Mouse (Mus musculus): Measurements from ENCODE around the gene Sorl1.

GRCm38 (mm10) chr9:41982023-41982422 lies 142.1 kb downstream of the Sorl1 start:
- no peak for TF ChIP-seq CTCF (IDR thresholded peaks at IDR 0.05; ENCODE audit: low read depth)
- TF ChIP-seq EP300 (IDR thresholded peaks at IDR 0.05; ENCODE audit: low read depth): no peak

Data from heart, postnatal 0 days (tissue).